Mouse (Mus musculus) CH12.LX (cell line): ENCODE measurements at regions not wholly inside any gene's neighbourhood (a gene's known extent, or its start where the extent isn't known, plus 50 kb on each side); places are given as distances from the start of the nearest gene placed in this dataset.

Experiments
- CTCF ChIP-seq, 2 experiments: IDR thresholded peaks in 1 of 2; conservative IDR thresholded peaks in 1 of 2; 2 replicates each; pipeline ENCODE4 v1.5.1; 2011 to 2012; ENCODE audit warnings: low read depth in 2 of 2, low read length in 2 of 2, improper control_type of control experiment in 1 of 2, inconsistent platforms in 1 of 2, mild to moderate bottlenecking in 1 of 2, moderate library complexity in 1 of 2
- EP300 ChIP-seq: IDR thresholded peaks from 2 replicates; pipeline ENCODE4 v1.6.1; 2011; ENCODE audit warnings: low read length, improper control_type of control experiment
- ETS1 ChIP-seq: conservative IDR thresholded peaks from 2 replicates; pipeline ENCODE4 v1.6.1; 2012; ENCODE audit warnings: low read depth, mild to moderate bottlenecking, inconsistent platforms, low read length, improper control_type of control experiment, moderate library complexity
- IRF4 ChIP-seq: IDR thresholded peaks from 2 replicates; pipeline ENCODE4 v1.6.1; 2014; ENCODE audit warnings: low read depth, mild to moderate bottlenecking, inconsistent platforms, low read length, improper control_type of control experiment
- JUND ChIP-seq: conservative IDR thresholded peaks from 2 replicates; pipeline ENCODE4 v1.6.1; 2011; ENCODE audit warnings: low read depth, low read length, improper control_type of control experiment
- MAX ChIP-seq: IDR thresholded peaks from 2 replicates; pipeline ENCODE4 v1.6.1; 2011; ENCODE audit warnings: low read length, improper control_type of control experiment
- MAZ ChIP-seq: IDR thresholded peaks from 2 replicates; pipeline ENCODE4 v1.6.1; 2012; ENCODE audit warnings: low read depth, mild to moderate bottlenecking, inconsistent platforms, low read length, improper control_type of control experiment, moderate library complexity
- POLR2A ChIP-seq: IDR thresholded peaks from 2 replicates; pipeline ENCODE4 v1.6.1; 2011; ENCODE audit warnings: low read depth, mild to moderate bottlenecking, improper control_type of control experiment, low read length
- POLR2AphosphoS2 ChIP-seq: IDR thresholded peaks from 2 replicates; pipeline ENCODE4 v1.6.1; 2011; ENCODE audit warnings: low read depth, low read length, improper control_type of control experiment
- RAD21 ChIP-seq: IDR thresholded peaks from 2 replicates; pipeline ENCODE4 v1.6.1; 2011; ENCODE audit warnings: low read depth, mild to moderate bottlenecking, low read length, improper control_type of control experiment, moderate library complexity
- SMC3 ChIP-seq: IDR thresholded peaks from 2 replicates; pipeline ENCODE4 v1.6.1; 2011; ENCODE audit warnings: low read depth, low read length, improper control_type of control experiment
- TCF12 ChIP-seq: IDR thresholded peaks from 2 replicates; pipeline ENCODE4 v1.6.1; 2014; ENCODE audit warnings: low read depth, mild to moderate bottlenecking, inconsistent platforms, low read length, improper control_type of control experiment
- ZKSCAN1 ChIP-seq: IDR thresholded peaks from 2 replicates; pipeline ENCODE4 v1.6.1; 2012; ENCODE audit warnings: low read depth, inconsistent platforms, low read length, improper control_type of control experiment, borderline replicate concordance

DNA sequence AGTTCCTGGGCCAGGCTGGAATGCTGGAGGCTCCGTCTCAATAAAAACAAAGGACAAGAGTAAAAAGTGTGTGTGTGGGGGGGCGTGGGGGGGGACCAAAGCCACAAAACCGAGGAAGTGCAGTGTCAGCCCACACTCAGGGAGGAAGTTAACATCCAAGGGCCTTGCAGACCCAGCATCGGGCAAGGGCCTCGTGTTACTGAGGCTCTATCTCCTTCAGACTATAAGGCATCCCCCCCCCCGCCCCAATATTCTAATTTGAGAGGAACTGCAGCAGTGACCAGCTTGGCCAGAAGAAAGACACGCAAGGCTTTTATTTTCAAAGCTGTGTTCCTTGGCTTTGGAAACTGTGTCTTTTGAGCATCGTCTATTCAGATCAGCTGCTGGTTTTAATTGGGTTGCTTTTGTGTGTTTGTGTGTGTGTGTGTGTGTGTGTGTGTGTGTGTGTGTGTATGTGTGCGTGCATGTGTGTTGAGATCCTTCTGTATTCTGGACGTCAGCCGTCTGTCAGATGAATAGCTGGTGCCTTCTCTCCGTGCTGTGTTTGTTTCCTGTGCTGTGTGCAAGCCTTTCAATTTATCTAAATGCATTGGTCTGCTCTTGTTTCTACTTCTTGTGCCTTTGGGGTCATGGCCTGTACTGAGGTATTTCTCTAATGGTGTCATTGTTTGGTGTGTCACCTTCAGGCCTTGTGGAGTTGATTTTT, 491.7 kb downstream of the Vrk1 start:
- TF ChIP-seq EP300 (no peak), CTCF (conservative IDR thresholded peaks at IDR 0.05 in 1 of 2, IDR thresholded peaks at IDR 0.05 in 1 of 2; ENCODE audit: low read depth in 2 of 2, low read length in 2 of 2) (no peak), POLR2A (no peak), ETS1 (no peak), RAD21 (no peak), TCF12 (no peak), JUND (no peak), MAX (no peak), ZKSCAN1 (no peak), POLR2AphosphoS2 (no peak), SMC3 (no peak), MAZ (no peak), IRF4 (no peak)
